Mouse (Mus musculus): ENCODE measurements around the gene Qsox1. TPM values are rescaled to one million over a fixed set of nuclear protein-coding genes. Genes with fewer than 3 reads are reported as not detected.

The Qsox1 gene
- total RNA-seq, 2 experiments from 2014 or later, result 23.0 to 23.7 TPM

DNA sequence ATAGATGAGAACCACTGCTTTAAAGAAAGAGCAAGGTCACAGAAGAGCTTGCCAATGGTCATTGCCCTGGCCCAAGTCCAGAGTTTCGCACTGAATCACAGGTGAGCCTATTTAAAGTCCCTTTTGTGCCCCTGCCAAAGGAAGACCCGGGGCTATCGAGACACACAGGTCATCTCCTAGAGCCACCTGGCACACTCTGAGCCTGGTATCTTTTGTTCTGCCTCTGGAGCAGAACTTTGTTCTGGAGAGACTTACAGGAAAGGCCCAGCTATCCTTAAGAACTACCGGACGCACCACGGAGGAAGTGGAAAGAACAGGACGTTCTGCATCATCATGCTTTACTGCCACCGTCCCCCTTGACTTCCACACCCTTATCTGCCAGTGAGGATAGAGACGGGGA, 7.1 kb downstream of the Qsox1 start:
- intact Hi-C loops (cut with DNase I), result no loop called here
- no peak for DNase-seq

- intact Hi-C loops (cut with DNase I), result no loop called here
These were observed 11.4 kb downstream of the Qsox1 start for GRCm38 (mm10) chr1:155801014-155801991.

GRCm38 (mm10) chr1:155798000-155798399, 14.7 kb downstream of the Qsox1 start:
- intact Hi-C loops (cut with DNase I), result no loop called here
- no peak for DNase-seq

More at GRCm38 (mm10) chr1:155801014-155801991, 11.4 kb downstream of the Qsox1 start:
- no peak for DNase-seq

DNA sequence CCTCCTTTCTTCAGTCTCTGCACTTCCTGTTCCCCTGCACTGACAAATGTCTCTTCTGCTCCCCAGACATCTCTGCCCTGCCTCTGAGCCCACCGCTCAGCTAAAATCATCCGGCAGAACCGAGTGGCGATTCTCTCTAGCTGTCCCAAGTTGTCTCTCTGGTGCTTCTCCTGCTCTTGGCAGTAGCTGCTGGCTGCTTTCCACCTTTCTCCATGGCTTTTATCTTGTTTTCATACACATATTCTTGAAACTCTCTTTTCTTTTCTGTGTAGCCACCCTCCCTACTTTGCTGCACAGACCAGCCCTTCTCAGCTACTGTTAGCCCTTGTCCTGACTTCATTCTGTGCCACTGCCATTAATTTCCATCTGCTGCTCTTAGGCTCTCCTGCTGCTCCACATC, 15.3 kb downstream of the Qsox1 start:
- intact Hi-C loops (cut with DNase I), result no loop called here
- no peak for DNase-seq

- intact Hi-C loops (cut with DNase I), result no loop called here
- no peak for DNase-seq
These were observed 15.8 kb downstream of the Qsox1 start for GRCm38 (mm10) chr1:155796757-155797405.

DNA sequence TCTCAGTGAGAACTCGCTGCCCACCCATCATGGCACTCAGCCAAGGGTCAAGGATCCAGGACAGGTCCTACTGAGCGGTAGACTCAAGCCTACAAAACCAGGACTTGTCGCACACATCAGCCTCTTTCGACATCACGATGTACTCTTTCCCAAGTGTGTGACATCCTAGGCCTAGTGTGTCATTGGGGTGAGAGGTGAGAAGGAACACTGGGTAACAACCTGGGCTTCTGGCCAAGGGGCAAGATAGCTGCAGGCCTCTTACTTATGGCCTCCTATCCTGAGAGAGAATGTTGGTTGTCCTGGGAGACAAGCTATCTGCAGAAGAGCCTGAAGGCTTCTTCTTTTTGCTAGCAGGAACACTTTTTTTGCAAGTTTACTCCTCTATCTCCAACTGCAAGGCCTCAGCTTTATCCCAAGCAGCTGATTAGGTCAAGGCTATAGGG, 16.9 kb downstream of the Qsox1 start:
- intact Hi-C loops (cut with DNase I), result no loop called here
- no peak for DNase-seq

GRCm38 (mm10) chr1:155794855-155795254, 17.8 kb downstream of the Qsox1 start:
- intact Hi-C loops (cut with DNase I), result no loop called here
- no peak for DNase-seq

- intact Hi-C loops (cut with DNase I), result no loop called here
- DNase-seq, result no peak
These were observed 20.8 kb downstream of the Qsox1 start for GRCm38 (mm10) chr1:155791919-155792318.

- no peak for DNase-seq
- intact Hi-C loops (cut with DNase I), result no loop called here
These were observed 22.3 kb downstream of the Qsox1 start for GRCm38 (mm10) chr1:155790111-155790974.

DNA sequence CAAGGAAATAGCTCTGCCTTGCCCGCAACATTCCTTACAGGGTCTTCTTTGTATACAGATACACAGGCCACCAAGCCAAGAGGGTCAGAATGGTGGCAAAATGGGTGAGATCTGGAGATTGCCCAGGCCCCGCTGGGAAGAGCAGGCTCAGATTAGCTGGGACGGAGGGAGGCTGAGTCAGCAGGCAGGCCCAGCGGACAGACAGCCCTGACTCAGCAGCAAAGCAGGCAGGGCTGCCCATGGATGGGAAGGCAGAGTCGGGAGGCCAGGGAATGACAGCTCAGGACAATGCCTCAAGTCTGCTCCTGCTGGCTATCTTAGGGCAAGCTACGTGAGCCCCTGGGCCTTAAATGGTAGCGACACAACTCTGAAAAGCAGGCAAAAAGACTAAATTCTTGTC, 26.8 kb downstream of the Qsox1 start:
- DNase-seq, result no peak
- intact Hi-C loops (cut with DNase I), result no loop called here

DNA sequence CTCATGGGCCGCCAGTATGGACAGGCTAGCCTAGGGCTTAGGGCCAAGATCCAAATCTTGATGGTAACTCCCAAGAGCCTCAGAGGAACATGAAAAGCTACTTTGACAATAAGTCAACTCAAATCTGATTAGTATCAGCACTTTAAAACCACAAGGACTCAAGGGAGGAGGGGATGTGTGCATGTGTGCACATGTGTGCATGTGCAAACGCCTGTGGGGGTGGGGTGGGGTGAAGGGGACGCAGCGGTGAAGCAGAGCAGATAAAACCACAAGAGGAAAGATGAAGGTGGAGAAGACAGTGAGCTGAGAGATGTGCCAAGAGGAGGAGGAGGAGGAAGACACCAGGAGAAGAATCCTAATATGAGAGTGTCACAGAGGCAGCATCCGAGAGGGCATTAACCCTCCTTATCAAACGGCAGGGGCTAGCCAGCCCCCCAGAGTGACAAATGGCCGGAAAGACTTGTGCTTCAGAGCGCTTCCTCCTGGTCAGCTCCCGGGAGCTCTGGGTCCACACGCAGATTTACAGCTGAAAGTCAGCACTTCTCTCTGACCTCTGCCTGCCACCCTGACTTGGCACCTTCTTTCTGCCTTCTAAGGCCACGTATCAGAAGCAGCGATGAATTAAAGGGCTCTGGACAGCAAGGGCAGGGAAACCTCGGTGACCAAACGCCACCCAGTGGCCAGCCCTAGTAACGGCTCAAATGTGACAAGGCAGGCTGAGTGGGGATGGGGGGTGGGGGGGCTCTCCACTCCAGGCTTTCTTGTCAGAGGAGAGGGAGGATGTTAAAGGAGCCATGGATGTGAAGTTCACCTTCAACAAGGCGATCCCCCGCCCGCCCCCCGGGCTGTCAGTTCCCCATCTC, 28.1 kb downstream of the Qsox1 start:
- intact Hi-C loops (cut with DNase I), result no loop called here
- peak; percentile 29 to 30 for DNase-seq

GRCm38 (mm10) chr1:155782382-155782781, 30.3 kb downstream of the Qsox1 start:
- DNase-seq, result no peak

GRCm38 (mm10) chr1:155777641-155778625, 34.8 kb downstream of the Qsox1 start:
- intact Hi-C loops (cut with DNase I), result no loop called here
- DNase-seq, result no peak

More at GRCm38 (mm10) chr1:155782382-155782781, 30.3 kb downstream of the Qsox1 start:
- intact Hi-C loops (cut with DNase I), result loop anchor here (2.0 kb wide), 1 partner anchor 206 kb away; no protein-coding TSS in a partner anchor

DNA sequence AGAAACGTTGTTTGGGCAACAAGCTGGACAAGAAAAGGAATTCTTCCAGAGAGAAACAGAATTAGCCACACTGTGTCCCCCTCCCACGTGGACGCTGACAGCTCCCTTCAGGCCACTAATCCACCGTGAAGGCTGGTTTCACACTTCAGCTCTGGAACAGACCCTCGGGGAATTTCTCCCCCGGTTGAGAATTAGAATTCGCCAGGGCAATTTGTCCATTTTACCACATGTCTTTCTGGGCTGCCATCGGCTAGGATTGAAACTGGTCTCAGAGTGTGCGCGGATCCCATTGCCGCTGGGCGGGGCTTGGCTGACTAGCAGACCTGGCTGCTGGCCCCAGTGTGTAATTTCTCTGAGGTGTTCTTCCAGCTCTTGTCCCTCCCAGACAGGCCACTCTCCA, 53.5 kb downstream of the Qsox1 start:
- peak; percentile 46 to 50 for DNase-seq
- intact Hi-C loops (cut with DNase I), result no loop called here

DNA sequence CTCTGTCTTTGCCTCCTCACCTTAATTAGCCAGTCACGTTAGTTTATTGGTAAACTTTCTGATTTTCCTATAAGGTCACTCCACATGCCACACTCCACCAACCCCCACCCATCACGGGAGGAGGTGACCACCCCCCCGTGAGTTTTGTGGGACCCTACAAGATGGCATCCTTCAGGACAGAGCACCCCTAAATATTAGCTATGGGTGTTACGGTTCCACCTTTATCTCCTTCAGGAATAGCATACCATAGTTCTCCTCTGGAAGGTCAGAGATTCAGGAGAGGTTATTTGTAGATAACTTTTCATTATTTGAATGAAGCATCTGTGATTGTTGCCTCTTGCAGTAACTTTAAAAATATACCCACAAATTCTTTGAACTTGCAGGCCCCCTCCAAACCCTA, 54.0 kb downstream of the Qsox1 start:
- DNase-seq, result no peak
- intact Hi-C loops (cut with DNase I), result no loop called here

- no peak for DNase-seq
- intact Hi-C loops (cut with DNase I), result no loop called here
These were observed 55.1 kb downstream of the Qsox1 start for GRCm38 (mm10) chr1:155757621-155758020.

DNA sequence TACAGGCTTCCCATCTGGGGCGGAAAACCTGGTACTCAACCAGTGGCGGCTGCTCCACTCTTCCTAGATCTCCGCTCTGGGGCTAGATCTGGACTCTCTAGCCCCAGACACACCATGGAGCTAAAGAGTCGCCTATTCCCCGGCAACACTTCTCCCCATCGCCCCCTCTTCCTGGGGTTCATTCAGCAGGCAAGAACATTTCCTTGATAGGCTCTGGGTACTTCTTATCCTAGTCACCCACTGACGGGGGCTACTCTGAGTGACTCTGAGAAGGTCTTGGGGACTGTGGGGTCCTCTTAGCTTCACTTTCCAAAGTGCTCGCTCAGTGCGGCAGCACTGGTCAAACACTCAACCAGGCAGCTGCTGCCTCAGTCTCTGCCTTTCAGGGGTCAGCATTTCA, 59.3 kb downstream of the Qsox1 start:
- DNase-seq, result no peak
- intact Hi-C loops (cut with DNase I), result no loop called here

DNA sequence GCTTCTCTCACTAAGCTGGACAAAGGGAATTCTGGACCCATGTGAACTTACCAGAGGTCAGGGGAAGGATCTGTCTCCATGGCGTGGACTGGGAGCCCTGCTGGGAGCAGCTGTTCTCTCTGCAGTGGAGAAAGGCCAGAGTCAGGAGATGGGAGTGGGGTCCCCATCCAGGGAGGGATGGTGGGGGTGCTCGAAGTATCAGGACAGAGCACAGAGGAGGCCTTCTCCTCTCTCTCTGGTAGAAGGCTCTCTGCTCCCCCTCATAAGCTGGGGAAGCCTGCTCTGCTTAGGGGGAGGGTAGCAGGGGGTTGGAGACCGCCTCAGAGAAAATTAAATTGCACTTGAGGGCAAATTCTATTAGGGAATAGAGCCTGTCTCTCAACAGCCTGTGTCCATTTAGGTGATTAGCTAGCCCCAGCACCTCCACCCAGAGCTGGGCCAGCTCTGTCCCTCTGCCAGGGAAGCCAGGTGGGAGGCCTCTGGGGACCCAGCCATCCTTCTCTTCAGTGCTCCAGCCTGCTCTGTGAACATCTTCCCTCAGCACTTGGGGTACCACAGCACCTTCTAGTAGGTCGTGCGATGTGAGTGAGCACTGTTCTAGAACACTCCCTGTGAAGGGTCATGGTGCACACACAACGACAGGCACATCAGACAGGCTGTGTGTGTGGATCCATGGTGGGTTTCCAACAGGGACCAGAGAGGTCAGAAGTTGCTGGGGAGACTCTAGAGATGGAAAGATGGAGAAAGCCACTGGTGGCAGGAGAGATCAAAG, 61.0 kb downstream of the Qsox1 start, which contains the start of gene Lhx4:
TSS of gene Lhx4 (minus strand) at position 201 of the 772 bp plus-strand sequence.
- intact Hi-C loops (cut with DNase I), result no loop called here
- no peak for DNase-seq
